Mouse (Mus musculus) layer of hippocampus, adult 8-10 months (tissue): ENCODE data around the gene Atg4b. TPM values are rescaled to one million over a fixed set of nuclear protein-coding genes. Genes with fewer than 3 reads are reported as not detected.
"Not testable (repeated sequence)": the region's sequence is repeated elsewhere in the genome, so short reads cannot be mapped to it uniquely, and the experiment has no call there.

Experiments
- DNase-seq, 2 experiments: peaks; one replicate each; pipeline ENCODE4 v3.0.0; 2022; ENCODE audit warnings: low spot score in 2 of 2
- total RNA-seq, 4 experiments: library from RNA; stranded (reverse); gene quantifications; 2 replicates each; pipeline ENCODE4 v1.2.4; 2022

Atg4b gene
- total RNA-seq, 4 experiments from 2014 or later = 73.6 to 96.0 (median 80.6) TPM

- DNase-seq = no peak
These were observed 66.7 kb downstream of the Atg4b start for GRCm38 (mm10) chr1:93817823-93818532.

GRCm38 (mm10) chr1:93818722-93819121 is 67.4 kb downstream of the Atg4b start:
- DNase-seq = no peak

- DNase-seq = no peak
These were observed 72.6 kb downstream of the Atg4b start for GRCm38 (mm10) chr1:93823796-93824495.

GRCm38 (mm10) chr1:93824609-93825008 is 73.3 kb downstream of the Atg4b start, which contains the start of gene D2hgdh:
D2hgdh (plus strand) TSS chr1:93824909.
- DNase-seq = no peak

- peak; percentile 95 to 96 for DNase-seq
These were observed 73.9 kb downstream of the Atg4b start for GRCm38 (mm10) chr1:93825105-93825674.

GRCm38 (mm10) chr1:93825771-93826539 is 74.7 kb downstream of the Atg4b start:
- no peak for DNase-seq

- DNase-seq = no peak
These were observed 75.2 kb downstream of the Atg4b start for GRCm38 (mm10) chr1:93826540-93826835.

GRCm38 (mm10) chr1:93832754-93833360 is 81.6 kb downstream of the Atg4b start:
- not testable (repeated sequence) for DNase-seq

- no peak for DNase-seq
These were observed 83.4 kb downstream of the Atg4b start for GRCm38 (mm10) chr1:93834671-93835150.

GRCm38 (mm10) chr1:93835211-93835610 is 83.9 kb downstream of the Atg4b start:
- DNase-seq = no peak

GRCm38 (mm10) chr1:93835876-93836531 is 84.7 kb downstream of the Atg4b start:
- no peak for DNase-seq

GRCm38 (mm10) chr1:93836532-93836913 is 85.2 kb downstream of the Atg4b start:
- DNase-seq = no peak

GRCm38 (mm10) chr1:93837335-93837734 is 86.0 kb downstream of the Atg4b start:
- DNase-seq = no peak

GRCm38 (mm10) chr1:93838569-93838968 is 87.3 kb downstream of the Atg4b start:
- DNase-seq = not testable (repeated sequence)

Other genes starting within 250 kb of the Atg4b start
- gene Farp2, start 239.4 kb upstream of the Atg4b start, total RNA-seq = 10 to 100 TPM; 12.2 to 14.6 (median 13.8) TPM
- gene Stk25, start 92.8 kb upstream of the Atg4b start, total RNA-seq = 100 to 1,000 TPM; 378 to 407 (median 393) TPM
- 10 to 100 TPM; 52.3 to 55.7 (median 52.8) TPM for gene Bok, start 65.8 kb upstream of the Atg4b start, total RNA-seq
- gene Thap4, start 3.4 kb downstream of the Atg4b start, total RNA-seq = 10 to 100 TPM; 29.2 to 36.4 (median 36.0) TPM
- 10 to 100 TPM; 52.7 to 64.8 (median 58.4) TPM for gene Dtymk, start 50.4 kb downstream of the Atg4b start, total RNA-seq
- 10 to 100 TPM; 15.0 to 16.0 (median 15.4) TPM for gene Ing5, start 52.5 kb downstream of the Atg4b start, total RNA-seq
- 10 to 100 TPM; 18.1 to 21.8 (median 19.3) TPM for gene D2hgdh, start 73.4 kb downstream of the Atg4b start, total RNA-seq
- under 1 TPM in 1 of 4 experiments, not detected in 3; 0.14 TPM for gene Gal3st2, start 109.8 kb downstream of the Atg4b start, total RNA-seq
- under 1 TPM; 0.34 to 0.87 (median 0.50) TPM for gene Gal3st2b, start 166.8 kb downstream of the Atg4b start, total RNA-seq
- gene Gal3st2c, start 239.0 kb downstream of the Atg4b start, total RNA-seq = under 1 TPM in 3 of 4 experiments, not detected in 1; 0.04 to 0.12 (median 0.07) TPM